Mouse (Mus musculus) lung, embryonic 15.5 days (tissue): ENCODE data around the gene Nfkb1. TPM values are rescaled to one million over a fixed set of nuclear protein-coding genes. Genes with fewer than 3 reads are reported as not detected.

Source experiments
- ATAC-seq: fragments of 200-750 bp; cut with Nextera tagmentation; 2 replicates; pipeline ENCODE4 v1.8.0; 2017; ENCODE audit warnings: moderate number of reproducible peaks, borderline replicate concordance; ENCODE audit not compliant: low FRiP score, low TSS enrichment; ENCODE audit errors: extremely low read depth
- H3K27ac ChIP-seq: fragments of 300-500 bp; sonication (generic); 2 replicates; pipeline ENCODE4 v1.5.1; 2015; ENCODE audit warnings: moderate library complexity, mild to moderate bottlenecking, inconsistent platforms
- H3K27me3 ChIP-seq: fragments of 300-500 bp; sonication (generic); 2 replicates; pipeline ENCODE4 v1.6.1; 2015; ENCODE audit warnings: inconsistent platforms
- H3K36me3 ChIP-seq: fragments of 300-500 bp; sonication (generic); 2 replicates; pipeline ENCODE4 v1.6.1; 2015; ENCODE audit warnings: inconsistent platforms
- H3K4me1 ChIP-seq: fragments of 300-500 bp; sonication (generic); 2 replicates; pipeline ENCODE4 v1.6.1; 2015; ENCODE audit warnings: inconsistent platforms
- H3K4me2 ChIP-seq: fragments of 300-500 bp; sonication (generic); 2 replicates; pipeline ENCODE4 v1.6.1; 2015; ENCODE audit warnings: inconsistent platforms, mild to moderate bottlenecking, moderate library complexity
- H3K4me3 ChIP-seq: fragments of 300-500 bp; sonication (generic); 2 replicates; pipeline ENCODE4 v1.5.1; 2015; ENCODE audit warnings: mild to moderate bottlenecking, inconsistent platforms
- H3K9ac ChIP-seq: fragments of 300-500 bp; sonication (generic); 2 replicates; pipeline ENCODE4 v1.6.1; 2015; ENCODE audit warnings: inconsistent platforms
- H3K9me3 ChIP-seq: fragments of 300-500 bp; sonication (generic); 2 replicates; pipeline ENCODE4 v1.6.1; 2016; ENCODE audit warnings: inconsistent platforms
- WGBS: fragments of 180-500 bp; shearing (Covaris S2); methylation state at CpG from one replicate; pipeline ENCODE4 v1.1.7; 2015; 5-methylcytosine and 5-hydroxymethylcytosine counted together
- polyA plus RNA-seq: library from polyadenylated mRNA; unstranded; fragments of >200 nt; fragmentation: Nextera tagmentation; extraction: Ambion mirVana; gene quantifications from 2 replicates; pipeline ENCODE4 v1.2.1, GENCODE M21; 2015

Nfkb1 gene
- polyA plus RNA-seq, 1 experiment from 2014 or later = 30.7 TPM

DNA sequence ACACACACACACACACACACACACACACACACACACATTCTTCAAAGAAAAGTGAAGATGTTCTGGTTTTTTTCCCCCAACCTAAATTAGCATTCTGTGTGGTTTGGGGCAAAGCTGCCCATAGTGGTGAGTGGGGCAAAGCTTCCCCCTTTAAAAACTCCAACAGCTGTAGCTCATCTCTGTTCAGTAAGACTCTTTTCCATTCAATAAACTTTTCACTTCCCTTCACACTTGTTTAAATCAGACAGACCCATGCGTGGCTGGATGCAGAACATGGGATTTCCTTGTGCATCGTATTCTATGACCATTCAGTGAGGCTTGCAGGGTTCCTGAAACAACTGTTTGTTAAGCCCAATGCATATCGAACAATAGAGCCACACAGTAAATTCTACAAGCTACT, 77.0 kb downstream of the Nfkb1 start:
- no peaks in the 10 kb centered on the region for H3K9me3 ChIP-seq
- H3K9ac ChIP-seq = no peak overlapping the region
- no peak overlapping the region for H3K4me2 ChIP-seq
- 72% methylated on average over 3 of the region's 3 CpGs for WGBS
- ATAC-seq = no peak
- peaks cover 65% of the 10 kb centered on the region for H3K36me3 ChIP-seq
- no peak overlapping the region for H3K27ac ChIP-seq
- H3K4me3 ChIP-seq = no peak overlapping the region
- H3K27me3 ChIP-seq = no peaks in the 10 kb centered on the region
- H3K4me1 ChIP-seq = no peaks in the 10 kb centered on the region

- Histone ChIP-seq H3K4me1 (peaks cover 14% of the 10 kb centered on the region), H3K4me2 (no peak overlapping the region), H3K27ac (no peak overlapping the region), H3K27me3 (no peaks in the 10 kb centered on the region), H3K4me3 (no peak overlapping the region), H3K9ac (no peak overlapping the region), H3K9me3 (no peaks in the 10 kb centered on the region), H3K36me3 (peaks cover 41% of the 10 kb centered on the region)
- no peak for ATAC-seq
- WGBS = 61% methylated on average over 3 of the region's 3 CpGs
Observed at GRCm38 (mm10) chr3:135610221-135610620, 81.1 kb downstream of the Nfkb1 start.

DNA sequence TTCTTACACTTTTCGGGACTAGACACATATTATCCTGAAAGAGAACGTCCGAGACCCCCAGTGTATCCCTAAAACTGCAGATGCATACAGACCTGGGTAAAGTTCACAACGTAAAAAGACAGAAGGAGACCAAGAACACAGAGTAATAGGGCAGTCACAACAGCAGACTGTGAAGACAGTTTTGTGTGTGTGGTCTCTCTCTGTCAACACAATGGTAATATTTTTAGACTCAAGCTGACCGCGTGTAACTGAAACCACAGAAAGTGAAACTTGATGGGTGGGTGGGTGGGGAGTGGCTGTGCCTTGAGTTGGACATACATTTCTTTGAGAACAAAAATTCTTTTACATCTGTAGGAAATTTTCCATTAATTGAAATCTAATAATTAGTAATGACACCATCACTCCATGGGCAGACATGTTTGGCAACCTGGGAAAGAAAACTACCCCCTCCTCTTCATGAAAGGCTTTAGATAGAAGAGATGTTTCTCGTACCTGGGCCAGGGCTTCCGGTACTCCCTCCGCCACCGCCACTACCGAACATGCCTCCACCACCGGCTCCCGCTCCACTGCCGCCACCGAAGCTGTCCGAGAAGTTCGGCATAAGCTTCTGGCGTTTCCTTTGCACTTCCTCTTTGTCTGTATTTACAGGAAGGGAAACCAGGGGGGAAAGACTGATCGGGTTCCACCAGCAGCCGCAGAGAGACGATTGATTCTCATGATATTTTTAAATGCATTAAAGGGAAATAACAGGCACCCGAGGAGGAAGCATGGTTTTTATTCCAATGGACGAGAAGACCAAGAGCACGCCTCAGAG, 83.5 kb downstream of the Nfkb1 start:
- H3K9ac ChIP-seq = no peak overlapping the region
- H3K27ac ChIP-seq = peak overlapping the region; percentile 41; the same call in 1 of the 2 replicates
- no peaks in the 10 kb centered on the region for H3K9me3 ChIP-seq
- H3K4me1 ChIP-seq = peaks cover 23% of the 10 kb centered on the region
- WGBS = 68% methylated on average over 24 of the region's 24 CpGs
- H3K36me3 ChIP-seq = peaks cover 40% of the 10 kb centered on the region
- H3K4me3 ChIP-seq = peak overlapping the region; percentile 12; the same call in 1 of the 2 replicates
- H3K4me2 ChIP-seq = peak overlapping the region; percentile 23
- H3K27me3 ChIP-seq = no peaks in the 10 kb centered on the region
- ATAC-seq = no peak

GRCm38 (mm10) chr3:135607021-135607420, 84.3 kb downstream of the Nfkb1 start:
- ATAC-seq = no peak
- no peaks in the 10 kb centered on the region for H3K9me3 ChIP-seq
- H3K4me1 ChIP-seq = peaks cover 23% of the 10 kb centered on the region
- 62% methylated on average over 9 of the region's 9 CpGs for WGBS
- H3K4me2 ChIP-seq = no peak overlapping the region
- H3K4me3 ChIP-seq = no peak overlapping the region
- H3K27me3 ChIP-seq = no peaks in the 10 kb centered on the region
- peaks cover 34% of the 10 kb centered on the region for H3K36me3 ChIP-seq
- H3K27ac ChIP-seq = peak overlapping the region; percentile 41; the same call in 1 of the 2 replicates
- no peak overlapping the region for H3K9ac ChIP-seq

DNA sequence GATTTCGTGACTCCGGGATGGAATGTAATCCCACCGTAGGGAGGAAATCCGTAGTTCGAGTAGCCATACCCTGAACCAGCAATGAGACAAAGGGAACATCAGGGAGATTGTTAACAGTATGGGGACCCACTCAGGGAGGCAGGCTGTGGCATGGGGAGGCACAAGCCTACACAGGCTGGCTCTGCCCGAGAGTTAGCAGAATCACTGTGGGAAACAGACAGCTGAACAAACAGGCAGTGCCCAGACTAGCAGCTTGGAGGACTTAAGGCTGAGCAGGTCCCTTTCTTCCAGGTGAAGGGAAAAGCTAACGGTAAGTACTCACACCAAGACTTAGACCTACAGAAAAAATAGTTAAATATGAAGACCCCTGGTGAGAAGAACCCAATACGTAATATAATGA, 84.8 kb downstream of the Nfkb1 start:
- Histone ChIP-seq H3K4me3 (no peak overlapping the region), H3K9me3 (no peaks in the 10 kb centered on the region), H3K4me1 (peaks cover 23% of the 10 kb centered on the region), H3K4me2 (no peak overlapping the region), H3K9ac (no peak overlapping the region), H3K36me3 (peaks cover 35% of the 10 kb centered on the region), H3K27ac (peak overlapping the region; percentile 2; the same call in 1 of the 2 replicates), H3K27me3 (no peaks in the 10 kb centered on the region)
- WGBS = 81% methylated on average over 8 of the region's 8 CpGs
- ATAC-seq = no peak

- H3K4me3 ChIP-seq = no peak overlapping the region
- peak overlapping the region; percentile 67 for H3K27ac ChIP-seq
- ATAC-seq = peak; percentile 50; the same call in 1 of the 2 replicates
- no peaks in the 10 kb centered on the region for H3K9me3 ChIP-seq
- H3K27me3 ChIP-seq = no peaks in the 10 kb centered on the region
- 34% methylated on average over 4 of the region's 4 CpGs for WGBS
- H3K4me1 ChIP-seq = peaks cover 23% of the 10 kb centered on the region
- peaks cover 45% of the 10 kb centered on the region for H3K36me3 ChIP-seq
- no peak overlapping the region for H3K9ac ChIP-seq
- H3K4me2 ChIP-seq = no peak overlapping the region
Observed at GRCm38 (mm10) chr3:135605474-135605873, 85.9 kb downstream of the Nfkb1 start.

GRCm38 (mm10) chr3:135604626-135605417, 86.5 kb downstream of the Nfkb1 start:
- Histone ChIP-seq H3K9me3 (no peaks in the 10 kb centered on the region), H3K9ac (no peak overlapping the region), H3K4me1 (peaks cover 23% of the 10 kb centered on the region), H3K36me3 (peaks cover 50% of the 10 kb centered on the region), H3K27ac (peak overlapping the region; percentile 67), H3K4me2 (no peak overlapping the region), H3K27me3 (no peaks in the 10 kb centered on the region), H3K4me3 (no peak overlapping the region)
- ATAC-seq = peak; percentile 56; the same call in 1 of the 2 replicates
- 59% methylated on average over 10 of the region's 10 CpGs for WGBS

GRCm38 (mm10) chr3:135602731-135603130, 88.6 kb downstream of the Nfkb1 start:
- Histone ChIP-seq H3K4me3 (no peak overlapping the region), H3K9ac (no peak overlapping the region), H3K27me3 (no peaks in the 10 kb centered on the region), H3K4me2 (no peak overlapping the region), H3K36me3 (peaks cover 45% of the 10 kb centered on the region), H3K4me1 (peaks cover 23% of the 10 kb centered on the region), H3K9me3 (no peaks in the 10 kb centered on the region), H3K27ac (no peak overlapping the region)
- ATAC-seq = no peak
- 78% methylated on average over 10 of the region's 10 CpGs for WGBS

DNA sequence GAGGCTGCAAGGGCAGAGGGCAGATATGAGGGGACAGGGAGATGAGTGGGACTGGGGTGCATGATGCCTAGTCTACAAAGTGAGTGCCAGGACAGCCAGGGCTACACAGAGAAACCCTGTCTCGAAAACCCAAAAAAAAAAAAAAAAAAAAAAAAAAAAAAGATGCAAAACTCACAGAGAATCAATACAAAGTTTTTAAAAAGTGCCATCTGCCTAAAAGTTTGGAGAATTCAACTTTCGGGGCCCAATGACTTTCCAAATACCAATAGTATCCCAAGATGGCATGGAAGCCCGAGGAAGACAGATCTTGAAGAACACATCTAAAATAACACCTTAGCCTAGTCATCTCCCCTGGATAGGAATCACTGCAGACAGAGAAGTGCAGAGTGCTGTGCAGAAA, 93.0 kb downstream of the Nfkb1 start:
- Histone ChIP-seq H3K9me3 (no peaks in the 10 kb centered on the region), H3K4me2 (no peak overlapping the region), H3K4me1 (peaks cover 19% of the 10 kb centered on the region), H3K4me3 (no peak overlapping the region), H3K27me3 (no peaks in the 10 kb centered on the region), H3K27ac (no peak overlapping the region; the same call in 1 of the 2 replicates), H3K9ac (no peak overlapping the region), H3K36me3 (peaks cover 36% of the 10 kb centered on the region)
- WGBS = 77% methylated on average over 3 of the region's 3 CpGs
- ATAC-seq = no peak

DNA sequence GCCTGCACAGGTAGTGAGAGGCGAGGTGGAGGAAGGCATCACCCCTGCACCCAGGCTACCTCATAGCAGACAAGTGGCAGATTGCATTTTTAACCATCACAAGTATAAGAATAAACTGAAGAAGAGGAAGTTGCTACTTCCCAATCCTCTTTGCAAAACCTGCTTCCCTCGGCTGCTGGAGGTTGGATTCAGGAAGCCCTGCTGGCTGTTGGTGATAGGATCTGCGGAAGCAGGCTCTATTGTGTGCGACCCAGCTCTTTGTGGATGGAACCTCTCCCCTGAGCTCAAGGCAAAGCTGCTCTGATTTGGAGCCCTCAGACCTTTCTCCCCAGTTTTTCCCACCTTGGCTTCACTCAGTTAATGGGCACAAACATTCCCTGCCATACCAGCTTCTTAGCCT, 94.3 kb downstream of the Nfkb1 start:
- Histone ChIP-seq H3K27me3 (no peaks in the 10 kb centered on the region), H3K4me1 (peaks cover 19% of the 10 kb centered on the region), H3K36me3 (peaks cover 37% of the 10 kb centered on the region), H3K9ac (no peak overlapping the region), H3K27ac (peak overlapping the region; percentile 87), H3K4me3 (no peak overlapping the region), H3K9me3 (no peaks in the 10 kb centered on the region), H3K4me2 (no peak overlapping the region)
- 62% methylated on average over 4 of the region's 4 CpGs for WGBS
- ATAC-seq = no peak

DNA sequence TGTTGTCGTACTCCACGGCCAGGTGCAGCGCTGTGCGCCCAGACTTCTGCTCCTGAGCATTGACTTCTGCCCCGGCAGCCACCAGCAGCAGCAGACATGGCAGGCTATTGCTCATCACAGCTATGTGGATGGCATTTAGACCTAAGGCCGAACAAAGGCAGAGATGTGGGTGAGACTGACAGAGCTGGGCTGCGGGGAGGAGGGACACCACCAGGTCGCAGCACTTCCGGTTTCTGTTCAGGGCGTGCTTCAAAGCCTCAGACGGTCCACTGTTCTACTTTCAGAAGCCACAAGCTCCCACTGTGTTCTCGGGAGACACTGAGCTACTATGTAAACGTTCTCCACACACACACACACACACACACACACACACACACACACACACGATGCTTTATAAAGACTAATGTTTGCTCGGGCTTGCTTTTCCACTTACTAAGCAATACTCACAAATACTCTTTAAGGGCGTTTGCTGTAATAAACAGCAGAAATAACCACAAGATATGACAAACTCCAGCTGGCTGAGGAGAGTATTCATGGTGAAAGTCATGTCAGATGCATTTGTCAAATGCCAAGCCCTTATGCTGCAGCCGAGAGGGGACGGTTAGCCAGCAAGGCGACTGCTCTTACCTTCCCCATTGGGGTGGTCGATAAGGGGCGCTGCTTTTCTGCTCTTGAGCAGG, 97.0 kb downstream of the Nfkb1 start:
- H3K36me3 ChIP-seq = peaks cover 41% of the 10 kb centered on the region
- H3K27ac ChIP-seq = peak overlapping the region; percentile 60
- no peaks in the 10 kb centered on the region for H3K27me3 ChIP-seq
- 48% methylated on average over 21 of the region's 21 CpGs for WGBS
- peaks cover 19% of the 10 kb centered on the region for H3K4me1 ChIP-seq
- no peak overlapping the region for H3K4me2 ChIP-seq
- H3K9ac ChIP-seq = no peak overlapping the region
- peak; percentile 48; the same call in 1 of the 2 replicates for ATAC-seq
- no peaks in the 10 kb centered on the region for H3K9me3 ChIP-seq
- no peak overlapping the region for H3K4me3 ChIP-seq
